In the genomic region with DNA sequence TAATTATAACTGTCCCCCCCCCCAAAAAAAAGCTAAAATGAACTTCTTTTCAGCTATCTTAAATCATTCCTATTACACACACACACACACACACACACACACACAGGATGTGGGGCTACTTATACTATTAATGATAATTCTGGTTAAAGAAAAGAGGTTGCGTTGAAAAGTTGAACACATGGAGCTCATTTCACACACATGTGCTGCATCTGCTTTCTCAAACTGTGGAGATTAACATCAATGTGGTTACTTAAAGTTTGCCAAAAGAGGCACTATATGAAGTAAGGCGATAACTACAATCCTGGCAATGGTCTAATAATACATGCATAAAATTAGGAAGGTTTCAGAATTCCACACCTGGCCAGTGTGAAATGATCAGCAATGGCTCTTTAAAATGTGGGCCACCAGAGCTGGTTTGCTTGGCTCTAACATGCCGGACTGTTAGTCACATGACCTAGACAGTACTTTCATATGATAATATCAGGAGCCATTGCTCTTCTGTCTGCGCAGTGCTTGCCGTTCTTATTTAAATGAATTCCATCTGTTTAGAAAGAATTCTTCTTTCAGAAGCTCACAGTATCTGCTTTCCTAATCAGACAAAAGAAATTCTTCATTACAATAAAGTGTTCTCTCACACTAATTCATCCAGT, we compare ENCODE assay signal across 21 mouse cellular contexts.
DNase-seq lines count a peak whose midpoint lies in the region; ATAC-seq and TF ChIP-seq lines count a peak whose summit lies in the region.
"Had no signal": no experiment of that assay in that cellular context is flagged by ENCODE, and none has a peak within 500 bp of the region (broad histone marks: within the 10 kb centered on the region; RNA-seq: fewer than 3 reads in every experiment).

No protein-coding gene starts in this region.

- no peak overlapping the region for H3K9ac ChIP-seq in midbrain, embryonic 11.5 days (ENCODE audit: low read length)
- H3K9ac ChIP-seq in midbrain, embryonic 16.5 days (ENCODE audit: low read depth, low read length) = no peak overlapping the region
- no peak overlapping the region for H3K9ac ChIP-seq in forebrain, embryonic 16.5 days (replicated peaks; ENCODE audit: low read depth, low read length)
- H3K9ac ChIP-seq: liver, embryonic 12.5 days; lung, embryonic 14.5 days; stomach, embryonic 15.5 days had no signal

- peak; percentile 79 for ATAC-seq in midbrain, embryonic 11.5 days (ENCODE audit: low FRiP score)
- ATAC-seq in midbrain, embryonic 16.5 days = no peak
- peak; percentile 69 for ATAC-seq in forebrain, embryonic 16.5 days
- ATAC-seq: liver, embryonic 12.5 days; Patski had no signal

- H3K36me3 ChIP-seq in midbrain, embryonic 11.5 days (ENCODE audit: control insufficient read depth, insufficient read depth, low read length) = no peaks in the 10 kb centered on the region
- no peaks in the 10 kb centered on the region for H3K36me3 ChIP-seq in midbrain, embryonic 16.5 days (ENCODE audit: control insufficient read depth, insufficient read depth, low read length)
- no peaks in the 10 kb centered on the region for H3K36me3 ChIP-seq in forebrain, embryonic 16.5 days (ENCODE audit: control insufficient read depth, insufficient read depth)
- H3K36me3 ChIP-seq: heart, embryonic 10.5 days; hindbrain, embryonic 10.5 days; liver, embryonic 12.5 days; stomach, embryonic 15.5 days had no signal

- no peak for DNase-seq in midbrain, embryonic 11.5 days (ENCODE audit: low spot score, missing footprints)
- DNase-seq in R1 (ENCODE audit: low read depth, low spot score) (peak; percentile 94), liver (no peak)
- DNase-seq in brain, embryonic 14.5 days (ENCODE audit: low read depth) = peak; percentile 75
- DNase-seq in cerebellum, postnatal 36 days = no peak
- DNase-seq: cerebellum, adult 9-10 months; embryo, embryonic 11 days; kidney, adult 9 months; kidney, postnatal 25 days; lung, embryonic 14.5 days; lung, postnatal 36 days; retina, postnatal 1 day; thymus, adult 18-20 months; thymus, postnatal 4 days had no signal

- no peak overlapping the region for H3K4me2 ChIP-seq in midbrain, embryonic 11.5 days
- no peak overlapping the region for H3K4me2 ChIP-seq in midbrain, embryonic 16.5 days (ENCODE audit: low read length)
- H3K4me2 ChIP-seq in forebrain, embryonic 16.5 days (ENCODE audit: low read length) = no peak overlapping the region
- H3K4me2 ChIP-seq: liver, embryonic 12.5 days; lung, embryonic 14.5 days; stomach, embryonic 15.5 days had no signal

- no peak for TF ChIP-seq CTCF in brain, embryonic 14.5 days (IDR thresholded peaks at IDR 0.05; ENCODE audit: borderline replicate concordance, extremely low read depth, insufficient read depth, insufficient read length)

- no peaks in the 10 kb centered on the region for H3K27me3 ChIP-seq in midbrain, embryonic 11.5 days (ENCODE audit: control insufficient read depth, insufficient read depth, low read length)
- no peaks in the 10 kb centered on the region for H3K27me3 ChIP-seq in midbrain, embryonic 16.5 days (ENCODE audit: control insufficient read depth, insufficient read depth, low read depth, low read length)
- H3K27me3 ChIP-seq in forebrain, embryonic 16.5 days (replicated peaks; ENCODE audit: control insufficient read depth, insufficient read depth, low read length) = no peaks in the 10 kb centered on the region
- H3K27me3 ChIP-seq: liver, embryonic 12.5 days; Patski; stomach, embryonic 15.5 days had no signal

- no peak overlapping the region for H3K4me3 ChIP-seq in midbrain, embryonic 11.5 days (ENCODE audit: low read depth, low read length)
- H3K4me3 ChIP-seq in midbrain, embryonic 16.5 days (ENCODE audit: low read depth, low read length) = no peak overlapping the region
- H3K4me3 ChIP-seq in forebrain, embryonic 16.5 days (replicated peaks; ENCODE audit: low read length) = no peak overlapping the region
- H3K4me3 ChIP-seq: heart, embryonic 10.5 days; hindbrain, embryonic 10.5 days; liver, embryonic 12.5 days; stomach, embryonic 15.5 days had no signal

- H3K4me1 ChIP-seq in midbrain, embryonic 11.5 days (ENCODE audit: control insufficient read depth, insufficient read depth, low read length) = peaks cover 8% of the 10 kb centered on the region
- H3K4me1 ChIP-seq in midbrain, embryonic 16.5 days (ENCODE audit: control insufficient read depth, insufficient read depth, low read length) = peaks cover 6% of the 10 kb centered on the region
- peaks cover 16% of the 10 kb centered on the region for H3K4me1 ChIP-seq in forebrain, embryonic 16.5 days (replicated peaks; ENCODE audit: control insufficient read depth, insufficient read depth, low read length)
- H3K4me1 ChIP-seq: liver, embryonic 12.5 days; stomach, embryonic 15.5 days had no signal

- WGBS in midbrain, embryonic 11.5 days = 66% methylated on average over 5 of the region's 5 CpGs
- WGBS in midbrain, embryonic 16.5 days = 36% methylated on average over 5 of the region's 5 CpGs
- WGBS in forebrain, embryonic 16.5 days = 27% methylated on average over 5 of the region's 5 CpGs

- no peaks in the 10 kb centered on the region for H3K9me3 ChIP-seq in midbrain, embryonic 11.5 days (ENCODE audit: control insufficient read depth, low read length)
- no peaks in the 10 kb centered on the region for H3K9me3 ChIP-seq in midbrain, embryonic 16.5 days (replicated peaks; ENCODE audit: control insufficient read depth, low read length, poor library complexity, severe bottlenecking)
- H3K9me3 ChIP-seq in forebrain, embryonic 16.5 days (ENCODE audit: control insufficient read depth, low read length) = no peaks in the 10 kb centered on the region
- H3K9me3 ChIP-seq: heart, embryonic 10.5 days; hindbrain, embryonic 10.5 days; liver, embryonic 12.5 days; stomach, embryonic 15.5 days had no signal

- H3K27ac ChIP-seq in midbrain, embryonic 11.5 days (ENCODE audit: low read depth, low read length) = no peak overlapping the region
- H3K27ac ChIP-seq in midbrain, embryonic 16.5 days (ENCODE audit: low read length) = no peak overlapping the region
- H3K27ac ChIP-seq in forebrain, embryonic 16.5 days (ENCODE audit: low read length) = no peak overlapping the region; the same call in 1 of the 2 replicates
- H3K27ac ChIP-seq: heart, embryonic 10.5 days; hindbrain, embryonic 10.5 days; liver, embryonic 12.5 days; stomach, embryonic 15.5 days had no signal

- TF ChIP-seq POLR2A in brain, embryonic 14.5 days (IDR thresholded peaks at IDR 0.05; ENCODE audit: borderline replicate concordance, extremely low read depth, insufficient read depth, insufficient read length, poor library complexity, severe bottlenecking) = no peak

Comparison
In these comparisons a context has a peak if more than half of its experiments do, and no peak if none do; other contexts are left out.
1. DNase-seq: peak in R1 (single experiment) and brain, embryonic 14.5 days (single experiment); none in midbrain, embryonic 11.5 days (single experiment), cerebellum, postnatal 36 days (0 of 2) and liver (single experiment).